Comparison of ENCODE assay signal across 28 mouse cellular contexts in the genomic region with DNA sequence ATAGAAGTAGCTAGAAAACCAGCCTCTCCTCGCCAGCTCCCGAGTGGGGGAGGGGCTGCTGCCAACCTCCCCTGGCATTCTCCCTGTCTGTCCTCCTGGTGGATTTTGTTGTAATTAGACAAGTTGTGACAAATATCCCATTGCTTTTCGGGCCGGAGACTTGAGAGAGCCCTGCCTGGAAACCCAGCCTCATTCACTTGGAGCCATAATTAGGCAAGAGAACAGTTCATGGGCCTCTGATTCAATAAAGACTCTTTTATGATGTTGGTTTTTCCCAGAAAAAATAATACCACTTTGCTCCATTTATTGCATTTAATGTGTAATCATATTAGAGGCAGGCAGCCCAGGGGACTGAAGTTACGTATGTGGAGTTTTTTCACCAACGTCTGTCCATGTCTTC.
DNase-seq lines count a peak whose midpoint lies in the region; ATAC-seq and TF ChIP-seq lines count a peak whose summit lies in the region.
"Had no signal": no experiment of that assay in that cellular context is flagged by ENCODE, and none has a peak within 500 bp of the region (broad histone marks: within the 10 kb centered on the region; RNA-seq: fewer than 3 reads in every experiment).

No protein-coding gene starts in this region.

- peak overlapping the region; percentile 78 for H3K4me2 ChIP-seq in CH12.LX (ENCODE audit: insufficient read depth, low read depth, poor library complexity, severe bottlenecking)
- H3K4me2 ChIP-seq in limb, embryonic 15.5 days, result no peak overlapping the region
- H3K4me2 ChIP-seq in kidney, embryonic 15.5 days, result no peak overlapping the region
- H3K4me2 ChIP-seq: embryonic facial prominence, embryonic 13.5 days; heart, embryonic 15.5 days; limb, embryonic 12.5 days; midbrain, embryonic 11.5 days; neural tube, embryonic 12.5 days had no signal

- TF ChIP-seq CTCF in gastrocnemius, adult 2 months (IDR thresholded peaks at IDR 0.05), result no peak
- TF ChIP-seq CTCF in CH12.LX (conservative IDR thresholded peaks at IDR 0.05 in 1 of 2, IDR thresholded peaks at IDR 0.05 in 1 of 2; ENCODE audit: low read depth in 2 of 2, low read length in 2 of 2), result no peak

- dilution Hi-C loops in CH12.LX (cut with MboI; ENCODE audit: extremely low pct_ligation_motif_present, extremely low pct_unique_long_range_greater_than_20kb, low sequenced_read_pairs), result no loop called here

- no peak for TF ChIP-seq POLR2A in CH12.LX (IDR thresholded peaks at IDR 0.05; ENCODE audit: low read depth, low read length)

- in situ Hi-C loops in CH12.LX (cut with MboI; ENCODE audit: low pct_ligation_motif_present, low pct_unique_long_range_greater_than_20kb, low sequenced_read_pairs), result loop anchor here (5.0 kb wide), 1 partner anchor 74 kb away; no protein-coding TSS in a partner anchor

- H3K27ac ChIP-seq in gastrocnemius, adult 2 months, result peak overlapping the region; percentile 90
- H3K27ac ChIP-seq in CH12.LX (ENCODE audit: insufficient read depth, low read depth), result no peak overlapping the region
- peak overlapping the region; percentile 34; the same call in 1 of the 2 replicates for H3K27ac ChIP-seq in limb, embryonic 15.5 days
- no peak overlapping the region for H3K27ac ChIP-seq in kidney, embryonic 15.5 days
- H3K27ac ChIP-seq: embryonic facial prominence, embryonic 13.5 days; heart, embryonic 10.5 days; heart, embryonic 15.5 days; limb, embryonic 12.5 days; liver, embryonic 14.5 days; neural tube, embryonic 12.5 days had no signal

- H3K27me3 ChIP-seq in CH12.LX (replicated peaks), result no peaks in the 10 kb centered on the region
- peaks cover 1% of the 10 kb centered on the region; the same call in 1 of the 2 replicates for H3K27me3 ChIP-seq in limb, embryonic 15.5 days
- 0 out of 2 replicates have a peak, but pooled peaks cover 3% of the 10 kb centered on the region for H3K27me3 ChIP-seq in kidney, embryonic 15.5 days

- no peak for TF ChIP-seq EP300 in CH12.LX (IDR thresholded peaks at IDR 0.05; ENCODE audit: low read length)

- H3K4me1 ChIP-seq in CH12.LX (ENCODE audit: control insufficient read depth in 1 of 2, insufficient read depth in 2 of 2), result peaks cover 21 to 90% of the 10 kb centered on the region in 2 experiments
- peaks cover 49% of the 10 kb centered on the region for H3K4me1 ChIP-seq in limb, embryonic 15.5 days
- peaks cover 50% of the 10 kb centered on the region for H3K4me1 ChIP-seq in kidney, embryonic 15.5 days
- H3K4me1 ChIP-seq: neural tube, embryonic 12.5 days had no signal

- intact Hi-C loops in gastrocnemius, adult 2 months (cut with DNase I), result no loop called here

- no peaks in the 10 kb centered on the region for H3K79me2 ChIP-seq in CH12.LX (replicated peaks; ENCODE audit: control insufficient read depth, extremely low read depth, insufficient read depth, poor library complexity, severe bottlenecking)

- 55% methylated on average over 6 of the region's 6 CpGs for WGBS in limb, embryonic 15.5 days
- WGBS in kidney, embryonic 15.5 days, result 72% methylated on average over 6 of the region's 6 CpGs

- peaks cover 0 to 52% of the 10 kb centered on the region in 2 experiments for H3K36me3 ChIP-seq in CH12.LX (replicated peaks in 1 of 2; ENCODE audit: control insufficient read depth in 1 of 2, insufficient read depth in 1 of 2, low read length in 1 of 2)
- H3K36me3 ChIP-seq in limb, embryonic 15.5 days, result no peaks in the 10 kb centered on the region
- no peaks in the 10 kb centered on the region for H3K36me3 ChIP-seq in kidney, embryonic 15.5 days
- H3K36me3 ChIP-seq: embryonic facial prominence, embryonic 13.5 days; heart, embryonic 10.5 days; heart, embryonic 15.5 days; limb, embryonic 12.5 days; neural tube, embryonic 12.5 days had no signal

- H3K9me3 ChIP-seq in CH12.LX (replicated peaks; ENCODE audit: low read length), result no peaks in the 10 kb centered on the region
- no peaks in the 10 kb centered on the region for H3K9me3 ChIP-seq in limb, embryonic 15.5 days
- no peaks in the 10 kb centered on the region for H3K9me3 ChIP-seq in kidney, embryonic 15.5 days (replicated peaks)
- H3K9me3 ChIP-seq: embryonic facial prominence, embryonic 13.5 days; heart, embryonic 10.5 days; heart, embryonic 15.5 days; limb, embryonic 12.5 days; neural tube, embryonic 12.5 days had no signal

- ATAC-seq in limb, embryonic 15.5 days (ENCODE audit: insufficient number of reproducible peaks, low FRiP score, low TSS enrichment, low read depth), result no peak
- ATAC-seq in kidney, embryonic 15.5 days (replicated peaks; ENCODE audit: low FRiP score), result no peak
- ATAC-seq: forebrain, postnatal 0 days; hindbrain, embryonic 16.5 days; midbrain, embryonic 16.5 days had no signal

- no peak for DNase-seq in gastrocnemius, adult 2 months
- DNase-seq in gastrocnemius, adult 8-10 months (ENCODE audit: low spot score in 2 of 2), result no peak
- DNase-seq in CH12.LX (ENCODE audit: extremely low read depth), result no peak
- DNase-seq in MN1 (ENCODE audit: low spot score), result peak; percentile 17
- no peak for DNase-seq in spleen, adult 12 weeks (ENCODE audit: low spot score)
- DNase-seq in ovary, postnatal 36 days (ENCODE audit: low spot score), result no peak
- DNase-seq: B cell, adult 2 months; cerebellum, adult 11-12 months; cerebellum, postnatal 10 days; forebrain, postnatal 0 days; kidney, adult 8-10 months; kidney, postnatal 10 days; lung, adult 2 months; lung, postnatal 14 days; right cerebral cortex, postnatal 4 days; thymus, postnatal 14 days had no signal

- peak overlapping the region; percentile 47 for H3K4me3 ChIP-seq in gastrocnemius, adult 2 months
- peak overlapping the region in 1 of 3 experiments; percentile 23 for H3K4me3 ChIP-seq in CH12.LX (replicated peaks in 1 of 3; ENCODE audit: low read depth in 2 of 3, low read length in 2 of 3, poor library complexity in 1 of 3)
- no peak overlapping the region for H3K4me3 ChIP-seq in limb, embryonic 15.5 days
- no peak overlapping the region for H3K4me3 ChIP-seq in kidney, embryonic 15.5 days (replicated peaks)
- H3K4me3 ChIP-seq: embryonic facial prominence, embryonic 13.5 days; erythroblast, embryonic 14.5 days; heart, embryonic 10.5 days; heart, embryonic 15.5 days; limb, embryonic 12.5 days; neural tube, embryonic 12.5 days had no signal

- peak overlapping the region; percentile 22; the same call in 1 of the 2 replicates for H3K9ac ChIP-seq in CH12.LX (ENCODE audit: insufficient read depth, low read depth)
- H3K9ac ChIP-seq in limb, embryonic 15.5 days, result no peak overlapping the region
- H3K9ac ChIP-seq in kidney, embryonic 15.5 days, result no peak overlapping the region
- H3K9ac ChIP-seq: forebrain, postnatal 0 days; heart, embryonic 15.5 days; limb, embryonic 12.5 days; liver, embryonic 14.5 days; neural tube, embryonic 12.5 days had no signal

- no peak for TF ChIP-seq RAD21 in CH12.LX (IDR thresholded peaks at IDR 0.05; ENCODE audit: low read depth, low read length)

TF ChIP-seq in CH12.LX, 34 proteins besides CTCF, POLR2A, EP300 and RAD21:
- TF ChIP-seq CHD1 (IDR thresholded peaks at IDR 0.05; ENCODE audit: low read depth, low read length), result peak; percentile 71; the same call in 1 of the 2 replicates
- no peak for TF ChIP-seq MEF2A (IDR thresholded peaks at IDR 0.05; ENCODE audit: borderline replicate concordance, low read depth, low read length)
- TF ChIP-seq TCF12 (IDR thresholded peaks at IDR 0.05; ENCODE audit: low read depth, low read length), result no peak
- TF ChIP-seq CHD2 (IDR thresholded peaks at IDR 0.05; ENCODE audit: low read length), result peak; percentile 70
- TF ChIP-seq ZC3H11A (IDR thresholded peaks at IDR 0.05; ENCODE audit: low read depth, low read length), result no peak
- no peak for TF ChIP-seq SIN3A (IDR thresholded peaks at IDR 0.05; ENCODE audit: low read length)

Comparison
In these comparisons a context has a peak if more than half of its experiments do, and no peak if none do; other contexts are left out.
1. H3K27ac ChIP-seq: peak in gastrocnemius, adult 2 months (single experiment) and limb, embryonic 15.5 days (single experiment); none in CH12.LX (single experiment) and kidney, embryonic 15.5 days (single experiment).